Mouse (Mus musculus) heart, postnatal 0 days (tissue): Measurements from ENCODE around the gene Irgc1.

Experiments
- CTCF ChIP-seq: IDR thresholded peaks from 2 replicates; pipeline ENCODE4 v1.5.1; 2016; ENCODE audit warnings: antibody characterized with exemption, control low read depth, low read depth
- EP300 ChIP-seq: IDR thresholded peaks from 2 replicates; pipeline ENCODE4 v1.6.1; 2016; ENCODE audit warnings: antibody characterized with exemption, low read depth

- TF ChIP-seq CTCF, result no peak
- no peak for TF ChIP-seq EP300
Observed at GRCm38 (mm10) chr7:24408186-24408585, 43.9 kb downstream of the Irgc1 start.
